Mouse (Mus musculus) lung, postnatal 4 days (tissue): Measurements from ENCODE around the gene Nol4l.
A peak's percentile ranks its signal among the peaks of the same experiment; 100 is the strongest.
"Not testable (repeated sequence)": the region's sequence is repeated elsewhere in the genome, so short reads cannot be mapped to it uniquely, and the experiment has no call there.

ENCODE experiments used
- DNase-seq, 2 experiments: peaks; one replicate each; pipeline ENCODE4 v3.0.0; 2021

Nol4l gene

DNA sequence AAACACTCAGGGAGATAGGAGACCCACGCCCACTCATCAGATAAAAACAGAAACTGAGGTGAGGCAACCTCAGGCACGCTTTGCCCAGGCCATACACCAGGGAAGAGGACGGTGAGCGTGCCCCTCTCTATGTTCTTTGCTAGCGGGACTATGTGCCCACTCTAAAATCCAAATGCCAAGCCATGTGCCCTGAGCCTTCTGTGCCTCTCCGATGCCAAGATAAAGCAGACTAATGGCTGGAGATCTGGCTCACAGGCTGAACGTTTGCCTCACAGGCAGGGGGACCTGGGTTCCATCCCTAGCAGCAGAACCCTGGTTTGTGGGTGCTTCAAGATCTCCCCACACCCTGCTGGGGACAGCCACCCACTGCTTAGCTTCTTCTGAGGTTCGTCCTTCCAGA lies 19.6 kb downstream of the Nol4l start:
- DNase-seq = no peak

DNA sequence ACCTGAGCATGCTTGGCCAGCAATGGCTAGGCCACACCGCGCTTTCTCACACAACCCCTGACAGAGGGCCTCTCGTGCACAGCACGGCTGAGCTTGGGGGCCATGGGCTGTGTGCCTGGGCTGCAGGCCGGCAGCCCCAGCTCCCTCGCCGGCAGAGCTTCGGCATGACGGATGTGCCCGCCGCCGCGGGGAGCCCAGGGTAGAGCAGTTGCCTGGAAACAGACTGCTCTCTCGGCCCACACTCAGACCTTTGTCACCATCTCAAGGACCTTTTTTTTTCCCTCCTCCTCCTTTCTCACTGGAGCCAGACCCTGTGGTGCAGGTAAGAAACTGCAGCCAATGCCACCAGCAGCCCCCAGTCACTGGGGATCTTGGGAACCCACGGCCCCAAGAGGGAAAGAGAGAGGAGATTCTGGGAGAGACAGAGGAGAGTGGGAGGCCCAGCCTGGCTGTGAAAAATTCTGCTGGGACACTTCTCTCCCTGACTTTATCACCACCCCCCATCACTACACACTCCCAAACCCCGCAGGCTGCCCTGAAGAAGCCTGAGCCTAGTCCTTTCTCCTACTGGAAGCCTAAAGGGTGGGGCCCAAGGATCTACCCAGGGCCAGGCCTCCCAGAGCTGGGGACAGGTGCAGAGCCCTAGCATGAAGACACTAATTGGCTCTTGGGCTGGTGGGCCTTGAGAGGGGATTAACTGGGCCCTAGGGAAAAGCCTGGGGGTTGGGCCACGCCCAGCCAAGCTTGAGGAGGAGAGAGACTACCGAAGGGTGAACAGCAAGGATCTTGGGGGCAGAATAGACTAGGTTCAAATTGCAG lies 20.4 kb downstream of the Nol4l start:
- no peak for DNase-seq

DNA sequence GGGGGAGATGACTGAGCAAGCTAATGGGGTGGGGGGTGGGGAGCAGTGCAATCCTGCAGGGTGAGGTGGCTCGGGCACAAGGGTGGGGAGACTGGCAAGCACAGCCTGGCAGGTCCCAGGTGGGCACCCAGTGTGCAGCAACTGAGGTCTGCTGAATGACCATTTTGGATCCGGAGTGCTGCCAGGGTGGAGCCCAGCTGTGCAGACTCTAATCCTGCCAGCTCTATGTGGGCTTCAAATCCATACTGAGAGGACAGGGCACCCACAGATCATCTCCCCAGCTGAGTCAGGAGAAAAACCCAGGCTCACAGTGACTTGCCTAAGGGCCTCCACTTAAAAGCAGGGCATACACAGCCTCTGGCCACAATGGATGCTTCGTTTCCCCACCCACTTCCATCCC lies 21.4 kb downstream of the Nol4l start:
- DNase-seq = no peak

DNA sequence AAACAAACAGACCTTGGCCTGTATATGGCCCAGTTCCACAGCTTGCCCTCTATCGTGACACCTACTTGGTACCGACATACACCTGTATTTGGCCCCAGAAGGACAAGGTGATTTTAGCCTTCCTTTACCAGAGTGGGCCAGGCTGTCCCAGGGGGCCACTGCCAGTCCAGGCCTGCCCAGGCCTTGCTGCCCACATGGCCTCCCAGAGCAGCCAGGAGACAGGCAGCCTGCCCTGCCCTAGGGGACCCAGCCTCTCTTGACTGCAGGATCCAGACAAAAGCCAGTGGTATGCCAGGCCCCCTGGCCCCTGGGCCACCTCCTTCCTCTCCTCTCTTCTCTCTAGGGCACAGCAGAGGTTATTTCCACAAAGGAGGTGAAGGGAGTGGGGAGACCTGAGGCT lies 21.8 kb downstream of the Nol4l start:
- no peak for DNase-seq

DNA sequence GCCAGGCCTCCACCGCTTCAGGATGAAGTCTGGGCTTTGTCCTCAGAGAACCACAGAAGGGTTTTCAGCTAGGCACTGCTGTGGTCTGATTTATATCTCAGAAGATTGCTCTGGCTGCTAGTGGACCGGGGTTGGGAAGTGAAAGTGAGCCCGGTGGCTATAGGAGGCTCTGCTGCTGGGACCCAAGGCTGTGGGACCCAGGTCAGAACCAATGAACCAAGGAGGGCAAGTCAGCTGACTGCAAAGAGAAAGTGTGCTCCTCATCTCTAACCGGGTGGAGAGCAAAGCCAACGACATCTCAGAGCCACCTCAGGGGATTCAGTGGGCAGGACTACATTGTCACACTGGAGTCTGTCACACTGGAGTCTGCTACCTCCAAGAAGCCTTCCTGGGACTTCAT lies 23.4 kb downstream of the Nol4l start:
- no peak for DNase-seq

DNA sequence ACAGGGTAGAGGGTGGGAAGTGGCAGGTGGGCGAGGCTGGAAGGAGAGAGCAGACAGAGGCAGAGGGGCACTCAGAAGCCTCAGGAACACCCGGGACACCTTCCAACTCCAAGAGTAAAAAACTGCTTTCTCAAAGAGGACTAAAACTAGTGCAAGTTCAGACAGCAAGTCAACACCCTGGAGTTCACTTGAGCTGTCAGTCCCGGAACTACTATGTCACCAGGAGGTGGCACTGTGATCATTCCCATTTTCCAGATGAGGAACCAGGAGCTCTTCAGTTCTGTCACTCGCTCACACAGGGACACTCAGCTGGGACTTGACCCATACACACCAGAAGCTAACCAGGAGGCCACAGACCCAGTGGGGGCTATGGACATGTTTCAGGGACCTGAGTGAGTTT lies 30.6 kb downstream of the Nol4l start:
- peak in 1 of 2 experiments; percentile 34 for DNase-seq

DNA sequence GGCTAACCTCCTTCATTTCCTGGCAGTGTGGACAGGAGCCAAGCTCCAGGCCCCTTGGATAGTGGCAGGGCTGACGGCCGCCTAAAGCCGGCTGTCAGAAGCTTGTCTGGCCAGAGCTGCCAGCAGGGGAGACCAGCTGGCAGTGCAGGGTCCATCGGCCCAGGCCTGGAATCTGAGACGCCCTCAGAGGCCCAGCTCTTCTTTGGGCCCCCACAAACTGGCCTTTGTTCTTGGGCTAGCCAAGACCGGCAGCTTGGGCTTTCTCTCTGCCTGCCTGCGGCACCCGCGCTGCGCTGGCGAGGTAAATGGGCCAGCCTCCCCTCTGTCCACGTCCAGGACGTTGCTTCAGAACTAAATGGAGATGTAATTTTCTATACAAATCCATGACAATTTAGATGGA lies 32.9 kb downstream of the Nol4l start:
- DNase-seq = peak in 1 of 2 experiments; percentile 53

DNA sequence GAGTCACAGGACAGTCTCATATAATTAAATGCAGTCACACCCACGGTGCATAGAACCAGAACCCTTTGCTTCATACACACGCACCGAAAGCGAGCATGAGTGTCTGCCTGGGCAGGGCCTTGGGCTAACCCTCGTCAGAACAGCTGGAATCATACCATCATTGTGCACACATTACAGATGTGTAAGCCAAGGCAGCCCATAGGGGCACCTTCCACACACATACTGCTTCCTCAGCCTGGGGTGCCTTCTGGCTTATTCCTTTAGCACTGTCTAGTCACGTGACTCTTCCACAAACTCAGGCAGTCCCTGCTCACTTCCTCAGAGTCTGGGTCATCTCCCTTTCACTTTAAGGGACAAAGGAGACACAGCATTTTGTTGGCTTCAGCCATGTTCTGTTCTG lies 33.5 kb downstream of the Nol4l start:
- DNase-seq = no peak

DNA sequence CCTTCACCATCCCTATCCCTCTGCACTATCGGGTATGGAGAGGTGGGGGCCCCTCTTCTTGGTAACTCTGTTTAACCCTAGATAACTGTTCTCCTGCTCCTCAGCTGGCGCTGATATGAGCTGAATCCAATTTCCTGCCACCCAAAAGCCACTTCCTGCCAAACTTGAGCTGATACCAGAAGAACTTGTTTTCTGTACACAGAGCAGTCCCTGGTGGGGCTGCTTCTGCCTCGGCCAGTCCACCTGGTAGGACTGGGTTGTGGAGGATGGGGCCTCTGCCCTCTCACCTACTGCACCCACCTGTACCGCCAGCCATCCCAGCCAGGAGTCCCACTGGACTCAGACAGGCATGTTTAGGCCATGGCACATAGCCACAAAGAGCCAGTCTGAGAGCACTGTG lies 34.0 kb downstream of the Nol4l start:
- DNase-seq = no peak

DNA sequence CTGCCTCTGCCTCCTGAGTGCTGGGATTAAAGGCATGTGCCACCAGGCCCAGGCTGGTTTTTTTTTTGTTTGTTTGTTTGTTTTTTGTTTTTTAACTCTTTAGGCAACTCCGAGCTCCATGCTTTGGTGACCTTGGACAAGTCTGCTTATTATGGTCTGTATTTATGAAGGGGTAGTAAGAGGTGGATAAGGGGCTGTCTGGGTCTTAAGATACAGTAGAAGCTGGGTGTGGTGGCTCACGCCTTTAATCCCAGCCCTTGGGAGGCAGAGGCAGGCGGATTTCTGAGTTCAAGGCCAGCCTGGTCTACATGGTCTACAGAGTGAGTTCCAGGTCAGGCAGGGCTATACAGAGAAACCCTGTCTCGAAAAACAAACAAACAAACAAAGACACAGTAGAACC lies 34.4 kb downstream of the Nol4l start:
- not testable (repeated sequence) for DNase-seq

DNA sequence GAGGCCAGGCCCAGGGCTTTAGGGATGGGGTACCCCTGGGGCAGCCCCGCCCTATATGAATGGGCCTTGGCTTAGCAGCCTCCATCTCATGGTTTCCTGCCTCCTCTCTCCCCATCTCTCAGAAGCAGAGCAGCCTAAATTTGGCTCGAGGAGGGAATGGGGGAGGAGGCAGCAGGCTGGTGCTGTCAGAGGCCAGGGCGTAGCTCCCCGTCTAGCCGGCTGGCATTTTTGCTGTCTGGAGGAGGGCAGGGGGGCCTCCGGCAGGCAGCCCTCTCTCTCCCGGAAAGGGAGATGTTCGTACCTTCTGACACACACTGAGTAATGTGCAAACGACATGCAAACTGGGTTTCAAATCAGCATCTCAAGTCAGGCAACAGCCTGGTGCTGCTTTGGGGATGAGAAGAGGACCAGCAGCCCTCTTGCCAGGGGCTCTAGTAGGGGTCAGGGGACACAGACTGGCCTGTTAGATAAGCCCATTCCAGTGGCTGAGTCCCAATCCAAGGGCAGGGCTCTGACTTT lies 35.4 kb downstream of the Nol4l start:
- DNase-seq = no peak

DNA sequence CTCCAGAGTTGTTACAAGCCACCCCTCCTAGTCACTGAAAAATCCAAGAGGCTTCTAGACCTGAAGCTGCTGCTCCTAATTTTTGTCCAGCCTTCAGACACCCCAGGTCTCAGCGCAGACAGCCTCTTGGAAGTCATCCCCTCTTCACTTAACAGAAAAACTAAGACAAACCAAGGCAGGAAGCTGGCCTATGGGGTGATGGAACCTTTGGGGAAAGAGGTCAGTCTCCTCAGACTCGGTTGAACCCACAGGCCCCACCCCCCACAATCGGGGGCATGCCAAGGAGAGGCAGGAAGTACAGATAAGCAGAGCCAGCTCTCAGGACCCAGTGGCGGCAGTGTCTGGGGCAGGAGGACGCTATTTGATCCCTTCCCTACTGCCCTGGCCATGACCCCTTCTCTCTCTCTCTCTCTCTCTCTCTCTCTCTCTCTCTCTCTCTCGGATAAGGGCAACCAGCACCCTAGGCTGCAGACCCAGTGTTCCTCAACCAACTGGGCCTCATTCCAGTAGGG lies 35.9 kb downstream of the Nol4l start:
- peak; percentile 46 to 64 for DNase-seq

DNA sequence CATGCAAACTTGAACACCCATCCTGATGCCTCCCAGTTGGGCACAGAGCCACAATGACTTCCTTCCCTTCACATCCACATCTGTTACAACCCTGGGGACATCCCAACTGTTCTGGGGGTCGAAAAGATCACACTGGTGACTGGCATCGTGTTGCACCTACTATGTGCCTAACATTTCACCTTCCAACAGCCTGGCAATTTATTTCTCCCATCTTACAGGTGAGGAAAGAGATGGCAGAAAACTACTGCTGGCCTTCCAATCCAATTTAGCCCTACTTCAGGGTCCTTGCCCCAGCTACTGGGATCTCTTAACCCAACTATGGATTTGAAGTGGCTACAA lies 36.4 kb downstream of the Nol4l start:
- DNase-seq = no peak

DNA sequence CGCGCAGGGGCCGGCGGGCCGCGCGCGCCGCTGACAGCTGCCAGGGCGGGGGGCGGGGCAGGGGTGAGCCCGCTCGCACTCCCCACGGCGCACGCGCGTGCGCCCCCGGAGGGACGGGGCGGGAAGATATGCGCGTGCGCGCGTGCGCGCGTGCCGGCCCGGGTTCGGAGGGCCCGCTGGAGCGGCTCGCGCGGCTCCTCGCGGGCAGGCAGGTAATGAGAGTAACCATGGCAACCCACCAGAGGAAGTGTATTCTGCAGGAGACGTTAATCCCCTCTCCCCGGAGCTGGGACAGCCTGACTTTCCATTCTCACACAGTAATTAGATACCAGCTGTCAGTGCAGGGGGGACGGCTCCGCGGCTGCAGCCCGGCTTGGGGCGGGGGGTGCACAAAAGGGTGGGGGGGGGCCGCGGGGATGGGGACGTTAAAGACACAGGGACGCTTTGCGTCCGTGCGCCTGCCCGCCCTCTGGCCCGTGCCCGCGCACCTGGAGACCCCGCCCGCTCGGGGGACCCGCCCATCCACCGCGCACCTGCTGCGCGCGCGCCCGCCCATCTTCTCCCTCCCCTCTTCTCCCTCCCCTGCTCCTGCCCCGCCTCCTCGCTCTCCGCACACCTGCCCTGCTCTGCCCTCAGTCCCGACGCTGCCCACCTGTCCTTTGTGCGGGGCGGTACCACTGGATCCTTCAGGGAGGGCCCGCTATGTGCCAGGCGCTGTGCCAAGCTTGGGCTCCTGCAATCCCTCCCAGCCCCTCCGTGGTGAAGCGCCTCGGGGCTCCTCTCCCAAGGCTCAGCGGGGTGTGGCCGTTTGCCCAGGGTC lies 37.0 kb downstream of the Nol4l start, which contains the start of gene 4930404H24Rik:
Gene 4930404H24Rik (plus strand): TSS at position 218 of the 820 bp plus-strand sequence.
- DNase-seq = peak; percentile 63 to 79

DNA sequence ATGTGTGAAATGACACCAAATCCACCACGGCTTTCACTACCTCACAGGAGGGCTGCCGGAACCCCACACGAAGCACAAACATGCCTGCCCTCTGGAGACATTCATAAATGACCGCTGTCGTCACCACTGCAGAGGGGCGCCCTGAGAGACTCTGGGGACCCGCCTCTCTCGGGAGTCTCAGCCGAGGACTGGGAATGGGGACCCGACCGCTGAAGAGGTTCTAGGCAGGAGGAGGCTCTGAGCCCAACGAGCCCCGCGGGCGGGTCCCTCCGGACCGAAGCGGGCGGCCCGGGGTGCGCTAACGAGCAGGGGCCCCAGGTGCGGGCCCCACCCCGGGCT lies 37.6 kb downstream of the Nol4l start:
- DNase-seq = no peak

DNA sequence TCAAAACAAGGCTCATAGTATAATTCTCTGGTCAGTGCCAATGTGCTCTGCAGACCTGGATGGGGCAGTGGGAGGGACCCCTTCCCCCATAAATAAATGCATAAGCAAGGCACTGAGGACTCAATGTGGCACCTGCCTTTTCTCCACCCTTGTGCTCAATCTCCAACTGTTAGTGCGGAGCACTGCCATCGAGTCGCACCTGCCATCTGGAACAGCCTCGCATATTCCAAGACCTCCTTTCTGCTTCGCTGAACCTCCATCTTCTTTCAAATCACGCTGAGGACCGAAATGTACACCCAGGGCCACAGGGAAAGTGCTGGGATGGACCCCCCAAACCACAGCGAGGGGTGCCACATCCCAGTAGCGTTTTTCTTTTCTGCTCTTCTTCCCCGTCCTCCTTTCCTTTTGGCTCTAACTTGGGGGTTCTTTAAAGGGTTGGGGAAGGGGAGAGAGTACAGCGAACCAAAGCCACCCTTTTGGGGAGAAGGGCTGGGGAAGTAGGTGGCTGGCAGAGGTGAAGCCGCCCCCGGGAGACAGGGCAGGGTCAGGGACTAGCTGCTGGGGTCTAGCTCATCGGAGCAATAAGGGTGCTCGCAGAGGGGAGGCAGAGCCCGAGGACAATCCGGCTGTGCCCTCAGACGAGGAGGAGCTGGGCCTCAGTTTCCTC lies 38.1 kb downstream of the Nol4l start:
- DNase-seq = no peak

DNA sequence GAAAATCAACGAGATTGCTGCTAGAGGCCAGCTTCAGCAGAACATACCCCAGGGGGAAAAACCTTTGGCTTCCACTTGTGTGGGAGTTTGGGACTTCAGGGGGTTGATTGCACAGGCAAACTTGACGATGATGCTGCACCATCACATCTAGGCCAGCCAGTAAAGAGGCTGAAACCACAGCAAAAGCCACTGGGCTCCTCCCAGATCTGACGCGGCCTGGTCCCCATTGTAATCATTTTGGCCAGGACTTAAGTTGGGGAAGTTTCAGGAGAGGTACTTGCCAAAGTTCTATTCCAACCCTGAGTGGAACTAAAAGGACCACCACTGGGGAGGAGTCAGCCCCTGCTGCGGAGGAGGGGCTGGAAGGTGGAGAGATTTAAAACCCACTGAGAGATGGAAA lies 38.8 kb downstream of the Nol4l start:
- DNase-seq = no peak

DNA sequence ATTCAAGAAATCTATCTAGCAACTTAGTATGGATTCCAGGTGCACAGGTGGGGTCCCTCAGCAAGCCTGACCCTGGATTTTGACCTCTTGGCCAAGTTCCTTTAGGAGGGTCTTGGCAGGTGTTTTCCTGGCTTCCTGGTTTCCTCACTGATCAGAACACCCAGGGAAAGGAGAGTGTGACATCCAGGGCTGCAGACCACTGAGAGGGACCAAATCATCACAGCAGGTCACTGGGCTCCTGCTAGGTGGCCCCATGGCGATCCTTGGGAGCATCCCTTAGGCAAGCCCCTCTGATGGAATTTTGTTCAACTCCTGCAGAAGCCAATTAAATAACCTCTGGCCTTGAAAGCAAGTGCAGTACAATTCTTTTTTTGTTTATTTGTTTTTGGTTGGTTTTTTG lies 39.7 kb downstream of the Nol4l start:
- no peak for DNase-seq

DNA sequence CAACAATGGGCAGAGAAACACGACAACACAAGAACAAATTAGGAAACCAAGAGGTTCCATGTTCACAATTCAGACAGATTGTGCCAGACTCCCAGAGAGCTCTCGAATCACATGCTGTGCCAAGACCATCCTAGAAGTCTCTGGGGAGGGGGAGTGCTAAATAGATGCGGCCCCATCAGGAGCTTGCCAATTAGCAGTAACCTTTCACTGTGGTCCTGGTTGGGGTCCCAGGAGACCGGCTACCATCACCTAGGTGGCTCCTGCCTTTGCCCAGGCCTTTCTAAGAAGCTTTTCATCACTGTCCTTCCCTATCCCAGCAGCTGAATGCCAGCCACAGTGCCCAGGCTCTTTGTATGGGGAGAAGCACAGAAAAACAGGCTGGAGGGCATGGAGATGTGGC lies 45.7 kb downstream of the Nol4l start:
- DNase-seq = no peak

DNA sequence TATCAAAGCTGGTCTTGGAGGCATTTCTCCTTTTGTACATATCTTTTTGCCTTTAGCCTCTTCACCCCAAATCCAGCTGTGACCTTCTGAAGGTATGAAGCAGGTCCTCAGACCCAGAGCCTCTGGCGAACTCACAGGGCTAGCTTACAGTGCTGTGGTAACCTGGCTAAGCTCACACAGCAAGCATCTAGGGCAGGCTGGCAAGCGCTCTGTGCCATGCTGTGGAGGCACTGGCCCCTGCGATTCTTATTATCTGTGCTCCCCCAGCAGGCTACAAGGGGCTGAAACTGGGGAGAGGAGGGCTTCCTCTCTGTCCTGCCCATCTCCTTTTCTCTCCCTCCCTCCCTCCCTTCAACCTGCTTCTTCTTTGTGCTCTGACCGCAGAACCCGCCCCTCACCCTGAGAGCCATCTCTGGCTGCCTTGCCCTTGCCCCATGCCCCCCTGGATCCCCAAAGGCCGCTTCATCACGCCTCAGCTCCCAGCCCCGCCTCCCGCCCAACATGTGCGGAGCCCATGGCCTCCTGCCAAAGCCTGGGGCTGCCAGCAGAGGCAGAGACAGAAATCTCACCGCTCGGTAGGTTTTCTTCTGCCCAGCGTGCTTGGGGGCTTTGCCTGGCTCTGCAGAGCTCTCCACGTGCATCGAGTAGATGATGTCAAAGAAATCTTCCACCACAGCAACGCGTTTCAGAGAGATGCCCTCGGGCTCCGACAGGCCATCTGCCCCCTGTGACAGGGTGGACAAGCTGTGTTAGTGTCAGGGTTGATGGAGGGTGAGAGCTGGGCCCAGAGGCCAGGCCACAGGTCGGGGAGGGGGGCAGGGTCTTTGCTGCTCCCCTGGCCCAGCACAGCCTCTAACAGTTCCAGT lies 46.4 kb downstream of the Nol4l start:
- peak; percentile 49 to 57 for DNase-seq

DNA sequence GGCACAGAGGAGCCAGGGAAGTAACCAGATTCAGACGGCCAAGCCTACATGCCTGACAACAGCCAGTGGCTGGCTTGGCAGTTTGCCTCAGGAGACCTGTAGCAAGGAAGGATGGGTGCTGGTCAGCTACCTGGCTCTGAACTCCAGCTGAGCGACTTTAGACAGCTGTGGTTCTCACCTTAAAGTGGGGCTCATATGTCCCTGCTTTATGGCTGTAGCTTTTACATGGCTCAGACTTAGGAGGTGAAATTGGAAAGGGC lies 48.0 kb downstream of the Nol4l start:
- DNase-seq = no peak

DNA sequence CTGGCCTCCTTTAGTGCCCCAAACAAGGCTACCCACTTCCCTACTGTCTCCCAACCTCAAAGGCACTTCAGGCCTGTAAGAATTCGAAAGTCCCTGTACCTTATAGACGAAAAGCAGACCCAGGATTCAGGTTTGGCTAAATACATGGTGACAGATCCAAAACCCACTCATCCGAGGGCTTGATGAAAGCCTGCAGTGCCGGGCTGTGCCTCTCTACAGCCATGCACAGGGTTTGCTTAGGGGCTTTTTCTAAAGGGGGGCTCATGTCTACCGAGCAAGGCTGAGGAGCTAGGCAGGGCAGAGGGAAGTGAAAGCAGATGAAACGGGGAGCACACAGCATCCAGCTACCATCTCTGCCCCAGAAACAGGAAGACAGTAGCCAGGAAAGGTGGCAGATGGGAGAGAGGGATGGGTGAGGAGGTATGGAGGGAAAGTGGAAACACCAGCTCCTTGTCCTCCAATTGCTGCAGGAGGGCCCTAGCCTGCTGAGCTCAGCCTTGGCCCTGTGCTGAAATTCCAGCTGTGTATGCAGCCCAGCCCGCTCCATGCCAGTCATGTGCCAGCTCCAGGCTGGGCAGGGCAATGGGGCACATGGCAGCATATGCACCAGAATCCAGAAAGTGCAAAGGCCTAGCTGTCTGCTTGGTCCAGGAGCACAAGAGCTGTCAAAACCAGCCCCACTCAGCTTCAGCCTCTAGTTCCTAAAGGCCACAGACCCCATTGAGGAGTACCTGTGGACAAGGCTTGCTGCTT lies 48.5 kb downstream of the Nol4l start:
- no peak for DNase-seq
